Mouse (Mus musculus) liver, adult 2 months (tissue): ENCODE measurements around the gene Khdc4. TPM values are rescaled to one million over a fixed set of nuclear protein-coding genes. Genes with fewer than 3 reads are reported as not detected.

Source experiments
- DNase-seq: peaks from one replicate; pipeline ENCODE4 v3.0.0-alpha.2; 2011; ENCODE audit warnings: low read depth, low spot score; ENCODE audit errors: extremely low read depth
- H3K27ac ChIP-seq: fragments of 200-500 bp; replicated peaks from 2 replicates; pipeline ENCODE4 v1.5.1; 2012; ENCODE audit warnings: low read depth, mild to moderate bottlenecking, control low read depth, inconsistent platforms, low read length; ENCODE audit not compliant: insufficient read depth
- H3K27me3 ChIP-seq: fragments of 200-500 bp; 2 replicates; pipeline ENCODE4 v1.6.1; 2012; ENCODE audit warnings: mild to moderate bottlenecking, moderate library complexity, low read length, inconsistent platforms; ENCODE audit not compliant: control insufficient read depth, insufficient read depth
- H3K36me3 ChIP-seq: fragments of 200-500 bp; 2 replicates; pipeline ENCODE4 v1.6.1; 2012; ENCODE audit warnings: low read length, inconsistent platforms; ENCODE audit not compliant: control insufficient read depth, insufficient read depth
- H3K4me1 ChIP-seq: fragments of 200-500 bp; 2 replicates; pipeline ENCODE4 v1.6.1; 2011; ENCODE audit warnings: low read length; ENCODE audit not compliant: control insufficient read depth, insufficient read depth
- H3K4me3 ChIP-seq: fragments of 200-500 bp; 2 replicates; pipeline ENCODE4 v1.5.1; 2011; ENCODE audit warnings: low read depth, mild to moderate bottlenecking, control low read depth, low read length, moderate library complexity; ENCODE audit not compliant: insufficient read depth
- H3K79me2 ChIP-seq: fragments of 200-500 bp; 2 replicates; pipeline ENCODE4 v1.6.1; 2012; ENCODE audit warnings: inconsistent platforms, mild to moderate bottlenecking, low read length, moderate library complexity; ENCODE audit not compliant: control insufficient read depth, insufficient read depth
- H3K9ac ChIP-seq: fragments of 200-500 bp; 2 replicates; pipeline ENCODE4 v1.6.1; 2012; ENCODE audit warnings: low read depth, mild to moderate bottlenecking, control low read depth, inconsistent platforms, low read length
- CTCF ChIP-seq: fragments of 200-500 bp; IDR thresholded peaks from 2 replicates; pipeline ENCODE4 v1.5.1; 2011; ENCODE audit warnings: low read depth, low read length, control low read depth
- POLR2A ChIP-seq: fragments of 200-500 bp; IDR thresholded peaks from 2 replicates; pipeline ENCODE4 v1.6.1; 2011; ENCODE audit warnings: low read length, control low read depth; ENCODE audit not compliant: insufficient read depth; ENCODE audit errors: extremely low read depth
- WGBS: fragments of 180-500 bp; shearing (Covaris S2); methylation state at CpG from one replicate; pipeline ENCODE4 v1.1.7; 2018; 5-methylcytosine and 5-hydroxymethylcytosine counted together
- polyA plus RNA-seq: library from polyadenylated mRNA; depleted of rRNA; stranded (reverse); fragments of >200 nt; gene quantifications from 2 replicates; pipeline ENCODE4 v1.2.3, GENCODE M21; 2012
- total RNA-seq: library from RNA; depleted of rRNA; stranded (reverse); fragments of >200 nt; gene quantifications from 2 replicates; pipeline ENCODE4 v1.2.3, GENCODE M21; 2014

Khdc4 gene
- total and polyA plus RNA-seq, 2 experiments: 32.9 to 39.7 TPM

- Histone ChIP-seq H3K27ac (no peak overlapping the region), H3K9ac (no peak overlapping the region), H3K79me2 (no peaks in the 10 kb centered on the region), H3K27me3 (no peaks in the 10 kb centered on the region), H3K4me1 (no peaks in the 10 kb centered on the region), H3K4me3 (no peak overlapping the region), H3K36me3 (peaks cover 3% of the 10 kb centered on the region; the same call in 1 of the 2 replicates)
- DNase-seq: no peak
- WGBS: 92% methylated on average over 5 of the region's 5 CpGs
- TF ChIP-seq CTCF (no peak), POLR2A (no peak)
Observed at GRCm38 (mm10) chr3:88643078-88643477, 42.5 kb upstream of the Khdc4 start.

- no peaks in the 10 kb centered on the region for H3K27me3 ChIP-seq
- no peak for DNase-seq
- no peaks in the 10 kb centered on the region for H3K79me2 ChIP-seq
- H3K27ac ChIP-seq: no peak overlapping the region
- no peak overlapping the region for H3K4me3 ChIP-seq
- no peak overlapping the region for H3K9ac ChIP-seq
- H3K4me1 ChIP-seq: no peaks in the 10 kb centered on the region
- WGBS: 93% methylated on average over 12 of the region's 12 CpGs
- peaks cover 3% of the 10 kb centered on the region; the same call in 1 of the 2 replicates for H3K36me3 ChIP-seq
- no peak for TF ChIP-seq CTCF
- no peak for TF ChIP-seq POLR2A
Observed at GRCm38 (mm10) chr3:88645937-88646336, 39.7 kb upstream of the Khdc4 start.

- H3K4me3 ChIP-seq: no peak overlapping the region
- TF ChIP-seq CTCF (no peak), POLR2A (no peak)
- no peak for DNase-seq
- peaks cover 3% of the 10 kb centered on the region; the same call in 1 of the 2 replicates for H3K36me3 ChIP-seq
- 92% methylated on average over 6 of the region's 6 CpGs for WGBS
- no peaks in the 10 kb centered on the region for H3K79me2 ChIP-seq
- no peaks in the 10 kb centered on the region for H3K27me3 ChIP-seq
- H3K4me1 ChIP-seq: no peaks in the 10 kb centered on the region
- H3K27ac ChIP-seq: no peak overlapping the region
- no peak overlapping the region for H3K9ac ChIP-seq
Observed at GRCm38 (mm10) chr3:88646426-88646995, 39.1 kb upstream of the Khdc4 start.

DNA sequence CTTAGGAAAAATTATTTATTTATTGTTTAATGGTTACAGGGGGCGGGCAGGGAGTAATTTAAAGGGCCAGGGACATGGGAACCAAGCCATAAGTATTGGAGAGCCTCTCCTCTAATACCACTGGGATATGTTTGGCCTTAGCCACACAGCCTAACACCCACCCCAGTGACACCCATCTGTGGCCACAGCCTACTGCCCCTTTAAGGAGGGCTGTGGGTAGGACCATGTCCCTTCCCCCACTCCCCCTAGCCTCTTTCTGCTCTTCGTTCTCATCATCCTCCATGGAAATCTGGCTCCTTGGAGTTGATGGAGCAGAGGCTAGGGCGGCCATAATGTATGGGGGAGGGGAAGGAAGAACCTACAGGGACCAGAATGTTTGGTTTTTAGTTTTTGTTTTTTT is 38.5 kb upstream of the Khdc4 start:
- no peak overlapping the region for H3K4me3 ChIP-seq
- no peaks in the 10 kb centered on the region for H3K4me1 ChIP-seq
- no peaks in the 10 kb centered on the region for H3K79me2 ChIP-seq
- 92% methylated on average over 3 of the region's 3 CpGs for WGBS
- peaks cover 3% of the 10 kb centered on the region; the same call in 1 of the 2 replicates for H3K36me3 ChIP-seq
- TF ChIP-seq CTCF (no peak), POLR2A (no peak)
- DNase-seq: no peak
- H3K27ac ChIP-seq: no peak overlapping the region
- no peak overlapping the region for H3K9ac ChIP-seq
- no peaks in the 10 kb centered on the region for H3K27me3 ChIP-seq

GRCm38 (mm10) chr3:88647779-88648413 is 37.7 kb upstream of the Khdc4 start:
- Histone ChIP-seq H3K4me1 (no peaks in the 10 kb centered on the region), H3K36me3 (peaks cover 3% of the 10 kb centered on the region; the same call in 1 of the 2 replicates), H3K4me3 (no peak overlapping the region), H3K27ac (no peak overlapping the region), H3K27me3 (no peaks in the 10 kb centered on the region), H3K9ac (no peak overlapping the region), H3K79me2 (no peaks in the 10 kb centered on the region)
- no peak for DNase-seq
- 83% methylated on average over 14 of the region's 14 CpGs for WGBS
- no peak for TF ChIP-seq POLR2A
- TF ChIP-seq CTCF: no peak

- TF ChIP-seq CTCF (no peak), POLR2A (no peak)
- DNase-seq: no peak
- no peaks in the 10 kb centered on the region for H3K4me1 ChIP-seq
- WGBS: 89% methylated on average over 12 of the region's 12 CpGs
- no peak overlapping the region for H3K27ac ChIP-seq
- no peaks in the 10 kb centered on the region for H3K79me2 ChIP-seq
- no peak overlapping the region for H3K4me3 ChIP-seq
- no peak overlapping the region for H3K9ac ChIP-seq
- H3K27me3 ChIP-seq: no peaks in the 10 kb centered on the region
- no peaks in the 10 kb centered on the region; the same call in 1 of the 2 replicates for H3K36me3 ChIP-seq
Observed at GRCm38 (mm10) chr3:88648452-88649168, 37.0 kb upstream of the Khdc4 start.
